22 mouse cellular contexts compared by ENCODE assay signal in the genomic region with DNA sequence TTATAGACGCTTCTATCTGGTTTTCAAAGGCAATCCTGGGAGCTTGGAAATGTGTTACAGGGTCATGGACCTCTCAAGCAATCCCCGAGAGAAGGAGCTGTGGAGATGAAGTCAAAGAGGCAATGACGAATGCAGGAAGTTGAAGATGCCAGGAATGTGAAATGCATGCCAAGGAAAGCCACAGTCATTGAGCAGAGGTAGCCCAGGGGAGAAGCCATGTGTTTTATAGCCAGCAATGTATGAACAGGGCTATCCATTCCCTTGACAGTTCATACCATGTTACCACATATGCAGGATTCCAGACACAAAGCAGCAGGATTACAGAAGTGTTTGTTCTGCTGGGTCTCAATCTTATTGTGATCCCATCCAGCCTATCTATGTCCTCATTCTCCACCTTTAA.
A peak's percentile ranks its signal among the peaks of the same experiment; 100 is the strongest.
DNase-seq lines count a peak whose midpoint lies in the region; ATAC-seq and TF ChIP-seq lines count a peak whose summit lies in the region.
"Had no signal": no experiment of that assay in that cellular context is flagged by ENCODE, and none has a peak within 500 bp of the region (broad histone marks: within the 10 kb centered on the region; RNA-seq: fewer than 3 reads in every experiment).

No protein-coding gene starts in this region.

- H3K4me2 ChIP-seq in kidney, postnatal 0 days (ENCODE audit: low read length), result no peak overlapping the region
- no peak overlapping the region for H3K4me2 ChIP-seq in kidney, embryonic 15.5 days
- H3K4me2 ChIP-seq: heart, embryonic 15.5 days; hindbrain, embryonic 12.5 days; limb, embryonic 13.5 days; midbrain, embryonic 15.5 days had no signal

- H3K9me3 ChIP-seq in kidney, postnatal 0 days (replicated peaks; ENCODE audit: low read length), result no peaks in the 10 kb centered on the region
- H3K9me3 ChIP-seq in kidney, embryonic 15.5 days (replicated peaks), result no peaks in the 10 kb centered on the region
- H3K9me3 ChIP-seq: heart, embryonic 15.5 days; hindbrain, embryonic 12.5 days; limb, embryonic 13.5 days; midbrain, embryonic 15.5 days had no signal

- no peak overlapping the region for H3ac ChIP-seq in C2C12 (ENCODE audit: control insufficient read depth, insufficient read length, low read depth)

- no peak overlapping the region for H3K9ac ChIP-seq in kidney, postnatal 0 days (ENCODE audit: low read depth, low read length)
- H3K9ac ChIP-seq in kidney, embryonic 15.5 days, result no peak overlapping the region
- H3K9ac ChIP-seq: forebrain, postnatal 0 days; heart, embryonic 15.5 days; hindbrain, embryonic 12.5 days; limb, embryonic 13.5 days; liver, embryonic 14.5 days; midbrain, embryonic 15.5 days had no signal

- no peaks in the 10 kb centered on the region for H3K79me2 ChIP-seq in C2C12 (ENCODE audit: control insufficient read depth, insufficient read depth)

- H3K79me3 ChIP-seq in C2C12 (ENCODE audit: low read depth), result no peaks in the 10 kb centered on the region

- no peaks in the 10 kb centered on the region for H3K4me1 ChIP-seq in kidney, postnatal 0 days (replicated peaks; ENCODE audit: insufficient read depth, low read length)
- H3K4me1 ChIP-seq in kidney, embryonic 15.5 days, result no peaks in the 10 kb centered on the region
- H3K4me1 ChIP-seq: heart, embryonic 15.5 days; hindbrain, embryonic 12.5 days; midbrain, embryonic 15.5 days had no signal

- 27% methylated on average over 3 of the region's 3 CpGs for WGBS in kidney, postnatal 0 days
- 41% methylated on average over 3 of the region's 3 CpGs for WGBS in kidney, embryonic 15.5 days

- H3K27me3 ChIP-seq in kidney, postnatal 0 days (ENCODE audit: insufficient read depth, low read length), result no peaks in the 10 kb centered on the region
- no peaks in the 10 kb centered on the region for H3K27me3 ChIP-seq in kidney, embryonic 15.5 days
- no peaks in the 10 kb centered on the region for H3K27me3 ChIP-seq in C2C12 (ENCODE audit: control insufficient read depth, insufficient read depth, insufficient read length)
- H3K27me3 ChIP-seq: heart, embryonic 15.5 days; hindbrain, embryonic 12.5 days; midbrain, embryonic 15.5 days had no signal

- DNase-seq in kidney, postnatal 0 days (ENCODE audit: low spot score), result peak; percentile 15
- peak; percentile 24 for DNase-seq in NIH3T3 (ENCODE audit: low read depth)
- peak; percentile 67 for DNase-seq in fibroblast of lung, adult 2 months (ENCODE audit: low read depth)
- DNase-seq in layer of hippocampus, adult 18-20 months (ENCODE audit: low spot score in 2 of 2), result no peak
- DNase-seq in adrenal gland, postnatal 36 days, result no peak
- DNase-seq: adrenal gland, postnatal 14 days; cerebellum, adult 11 months; cerebellum, postnatal 10 days; forebrain, postnatal 0 days; kidney, adult 2 months; kidney, postnatal 25 days; thymus, postnatal 25 days had no signal

- no peak overlapping the region for H3K4me3 ChIP-seq in kidney, postnatal 0 days (replicated peaks; ENCODE audit: low read depth, low read length)
- H3K4me3 ChIP-seq in kidney, embryonic 15.5 days (replicated peaks), result no peak overlapping the region
- no peak overlapping the region for H3K4me3 ChIP-seq in C2C12 (ENCODE audit: insufficient read depth, poor library complexity, severe bottlenecking)
- H3K4me3 ChIP-seq: heart, embryonic 15.5 days; hindbrain, embryonic 12.5 days; left cerebral cortex, adult 2 months; limb, embryonic 13.5 days; midbrain, embryonic 15.5 days; myocyte had no signal

- no peak for ATAC-seq in kidney, postnatal 0 days (replicated peaks; ENCODE audit: low FRiP score, low read depth)
- ATAC-seq in kidney, embryonic 15.5 days (replicated peaks; ENCODE audit: low FRiP score), result no peak
- ATAC-seq: forebrain, postnatal 0 days; midbrain, embryonic 15.5 days had no signal

- TF ChIP-seq CTCF in kidney, postnatal 0 days (IDR thresholded peaks at IDR 0.05; ENCODE audit: low read depth), result no peak
- TF ChIP-seq CTCF in C2C12 (IDR thresholded peaks at IDR 0.05; ENCODE audit: control insufficient read depth, insufficient read depth, insufficient read length), result no peak

- no peak overlapping the region for H3K27ac ChIP-seq in kidney, postnatal 0 days
- H3K27ac ChIP-seq in kidney, embryonic 15.5 days, result no peak overlapping the region
- H3K27ac ChIP-seq: heart, embryonic 15.5 days; hindbrain, embryonic 12.5 days; left cerebral cortex, adult 2 months; limb, embryonic 13.5 days; liver, embryonic 14.5 days; midbrain, embryonic 15.5 days had no signal

- no peaks in the 10 kb centered on the region for H3K36me3 ChIP-seq in kidney, postnatal 0 days (ENCODE audit: insufficient read depth, low read length)
- H3K36me3 ChIP-seq in kidney, embryonic 15.5 days, result no peaks in the 10 kb centered on the region
- H3K36me3 ChIP-seq in C2C12 (ENCODE audit: control insufficient read depth, insufficient read depth), result no peaks in the 10 kb centered on the region
- H3K36me3 ChIP-seq: G1E; heart, embryonic 15.5 days; hindbrain, embryonic 12.5 days; limb, embryonic 13.5 days; midbrain, embryonic 15.5 days had no signal

TF ChIP-seq in C2C12, 6 proteins besides CTCF, POLR2A, EP300 and RAD21:
- peak; percentile 45 for TF ChIP-seq MAX (IDR thresholded peaks at IDR 0.05)
- TF ChIP-seq CEBPB (IDR thresholded peaks at IDR 0.05; ENCODE audit: low read depth), result no peak
- no peak for TF ChIP-seq MYOD1 (IDR thresholded peaks at IDR 0.05; ENCODE audit: control insufficient read depth, insufficient read length, low read depth)

Comparison
In these comparisons a context has a peak if more than half of its experiments do, and no peak if none do; other contexts are left out.
1. DNase-seq: peak in kidney, postnatal 0 days (single experiment), NIH3T3 (single experiment) and fibroblast of lung, adult 2 months (single experiment); none in layer of hippocampus, adult 18-20 months (0 of 2) and adrenal gland, postnatal 36 days (0 of 2).